Mouse (Mus musculus): ENCODE measurements around the gene Ptprn2.

Ptprn2 gene

DNA sequence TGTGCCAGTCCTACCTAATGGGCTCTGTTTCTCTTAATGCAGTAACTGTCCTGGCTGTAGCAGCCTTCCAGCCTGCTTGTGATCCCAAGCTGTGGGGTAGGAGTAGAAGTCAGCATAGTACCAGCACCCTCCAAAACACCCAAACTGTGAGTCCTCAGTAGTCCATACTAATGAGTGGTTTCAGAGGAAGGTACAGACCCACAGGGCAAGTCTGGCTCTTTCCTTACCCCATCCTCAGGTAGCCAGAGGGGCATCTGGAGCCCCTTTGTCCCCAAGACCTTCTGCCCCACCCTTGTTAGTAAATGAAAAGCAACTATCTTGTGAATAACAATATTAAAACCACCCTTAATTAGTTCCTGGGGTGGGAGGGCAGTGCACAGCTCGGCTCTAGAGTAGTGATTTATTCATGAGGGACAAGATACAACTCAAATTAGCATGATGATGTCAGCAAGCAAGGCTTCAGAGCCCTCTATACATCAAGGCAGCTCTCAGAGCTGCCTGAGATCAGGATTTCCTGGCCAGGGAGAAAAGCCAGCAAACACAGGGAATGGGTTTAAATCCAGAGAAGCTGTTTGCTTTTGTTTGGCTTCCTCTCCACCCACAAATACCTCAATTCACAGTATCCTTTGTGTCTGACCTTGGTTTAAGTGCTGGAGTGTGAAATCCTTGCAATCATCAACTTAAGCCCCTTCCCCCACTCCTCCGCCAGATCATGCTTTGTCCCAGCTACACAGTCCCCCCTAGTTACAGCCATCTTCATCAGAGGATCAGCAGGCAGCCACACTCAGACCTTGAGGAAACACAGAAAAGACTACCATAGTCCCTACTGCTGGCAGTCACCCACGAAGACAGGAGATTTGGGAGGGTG, 562.1 kb downstream of the Ptprn2 start:
- intact Hi-C loops (cut with DNase I) = no loop called here

DNA sequence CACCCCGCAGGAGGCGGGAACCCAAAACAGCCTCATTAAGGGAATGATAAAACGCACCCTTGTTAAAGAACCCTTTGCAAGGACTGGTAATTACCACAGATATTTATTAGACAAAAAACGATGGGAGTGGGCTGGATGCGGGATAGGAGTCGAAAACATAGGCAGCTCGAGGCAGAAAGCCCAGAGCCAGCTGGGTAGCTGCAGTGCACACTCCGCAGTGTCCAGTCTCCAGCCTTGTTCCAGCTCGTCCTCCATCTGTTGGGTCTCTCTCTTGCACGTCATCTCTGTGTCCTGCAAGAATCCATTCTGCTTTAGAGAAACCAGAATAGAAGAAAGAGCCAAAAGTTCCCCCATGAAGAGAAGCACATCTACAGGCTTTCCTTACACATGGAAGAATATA, 564.3 kb downstream of the Ptprn2 start:
- intact Hi-C loops (cut with DNase I) = no loop called here

DNA sequence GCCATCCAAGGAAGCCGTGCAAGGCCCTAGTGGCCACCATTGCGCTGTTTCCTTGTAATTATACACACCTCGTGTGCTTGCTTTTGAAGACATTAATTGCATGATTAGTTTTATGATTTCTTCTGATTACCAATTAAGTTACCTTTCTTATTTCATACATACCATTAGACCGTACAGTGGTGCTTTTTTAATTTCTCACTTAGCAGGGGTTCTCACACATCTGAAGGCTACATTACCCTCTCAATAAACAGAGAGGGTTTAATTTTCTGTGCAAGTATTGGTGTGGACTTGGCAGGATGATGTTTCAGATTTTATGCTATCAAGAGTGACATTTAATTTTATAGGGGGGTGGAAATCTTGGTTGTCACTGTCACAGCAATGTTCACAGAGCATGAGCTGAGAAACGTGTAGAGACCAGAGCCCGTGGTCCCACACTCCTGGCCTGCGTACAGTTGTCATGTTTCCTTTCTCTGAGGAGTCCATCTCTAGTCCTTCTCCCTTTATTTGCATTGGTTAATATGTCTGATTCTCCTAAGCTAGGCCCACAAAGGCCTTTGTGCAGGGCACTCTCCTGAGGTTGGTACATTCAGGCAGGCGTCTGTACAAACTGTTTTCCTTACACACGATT, 567.8 kb downstream of the Ptprn2 start:
- intact Hi-C loops (cut with DNase I) = no loop called here

DNA sequence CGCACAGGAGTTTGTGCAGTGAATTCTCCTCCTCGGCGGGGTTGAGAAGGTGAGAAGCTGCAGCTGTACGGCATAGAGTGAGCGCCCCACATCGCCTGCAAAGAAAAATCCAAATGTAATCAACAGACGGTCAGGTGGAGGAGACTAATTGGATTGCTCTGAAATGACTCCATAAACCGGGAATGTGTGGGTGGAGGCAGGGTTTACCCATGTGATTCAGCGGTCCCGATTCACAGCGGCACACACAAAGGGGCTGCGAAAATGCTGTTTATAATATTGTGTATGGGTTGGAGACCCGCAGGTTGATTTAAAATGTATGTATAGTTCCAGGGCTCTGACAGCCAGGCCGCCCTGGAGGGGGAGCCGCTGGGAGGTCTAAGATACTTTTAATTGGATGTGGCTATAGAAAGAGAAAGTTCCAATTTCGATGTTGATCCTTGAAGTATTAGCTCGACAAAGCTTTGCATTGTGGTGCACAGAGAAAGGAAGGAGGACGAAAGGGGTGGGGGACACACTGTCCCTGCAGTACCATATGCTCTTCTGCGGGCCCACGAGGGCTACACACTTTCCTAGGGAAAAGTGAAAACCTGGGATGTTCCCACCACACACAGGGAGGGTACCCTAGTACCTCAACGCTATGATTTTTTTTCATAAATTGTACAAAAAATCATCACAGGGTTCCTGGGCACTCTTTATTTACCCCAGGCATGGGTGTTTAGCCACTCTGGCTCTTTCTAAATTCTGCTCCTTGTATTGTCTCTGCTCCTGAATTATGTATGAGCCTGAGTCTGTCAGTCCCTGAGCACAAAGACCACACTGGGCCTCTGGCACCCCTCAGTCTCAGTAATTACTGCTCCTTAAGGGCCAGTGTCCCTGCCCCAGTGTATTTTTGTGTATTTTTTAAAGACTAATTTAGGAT, 568.6 kb downstream of the Ptprn2 start:
- intact Hi-C loops (cut with DNase I) = no loop called here

DNA sequence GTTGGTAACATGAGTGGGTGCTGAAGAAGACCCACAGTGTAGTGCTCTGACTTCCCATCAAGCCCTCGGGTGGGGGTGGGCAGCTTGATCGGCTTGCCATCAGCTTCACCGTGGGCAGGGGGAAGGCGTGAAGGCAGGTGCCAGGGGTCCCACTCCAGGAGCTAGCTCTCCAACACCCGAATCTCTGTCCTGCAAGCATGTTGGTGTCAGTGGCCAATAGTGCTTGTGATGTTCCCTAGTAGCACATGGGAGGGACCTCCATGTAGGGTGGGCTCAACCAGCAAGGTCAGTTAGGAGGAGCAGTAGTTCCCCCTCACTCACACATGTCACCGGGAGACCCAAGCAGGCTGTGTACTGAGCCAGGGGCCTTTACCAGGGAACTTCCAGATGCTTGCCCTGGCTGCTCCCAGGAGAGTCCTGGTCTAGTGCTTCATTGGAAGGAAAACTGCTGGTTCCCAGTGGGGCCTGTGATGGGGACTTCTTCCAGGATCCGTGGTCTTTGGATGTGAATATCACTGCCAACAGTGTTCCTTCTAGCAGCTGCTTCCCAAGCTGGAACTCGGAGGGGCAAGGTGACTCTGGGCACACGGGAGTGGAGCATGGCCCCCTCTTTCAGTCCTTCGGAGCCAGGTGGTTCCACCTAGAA, 569.5 kb downstream of the Ptprn2 start:
- intact Hi-C loops (cut with DNase I) = no loop called here

DNA sequence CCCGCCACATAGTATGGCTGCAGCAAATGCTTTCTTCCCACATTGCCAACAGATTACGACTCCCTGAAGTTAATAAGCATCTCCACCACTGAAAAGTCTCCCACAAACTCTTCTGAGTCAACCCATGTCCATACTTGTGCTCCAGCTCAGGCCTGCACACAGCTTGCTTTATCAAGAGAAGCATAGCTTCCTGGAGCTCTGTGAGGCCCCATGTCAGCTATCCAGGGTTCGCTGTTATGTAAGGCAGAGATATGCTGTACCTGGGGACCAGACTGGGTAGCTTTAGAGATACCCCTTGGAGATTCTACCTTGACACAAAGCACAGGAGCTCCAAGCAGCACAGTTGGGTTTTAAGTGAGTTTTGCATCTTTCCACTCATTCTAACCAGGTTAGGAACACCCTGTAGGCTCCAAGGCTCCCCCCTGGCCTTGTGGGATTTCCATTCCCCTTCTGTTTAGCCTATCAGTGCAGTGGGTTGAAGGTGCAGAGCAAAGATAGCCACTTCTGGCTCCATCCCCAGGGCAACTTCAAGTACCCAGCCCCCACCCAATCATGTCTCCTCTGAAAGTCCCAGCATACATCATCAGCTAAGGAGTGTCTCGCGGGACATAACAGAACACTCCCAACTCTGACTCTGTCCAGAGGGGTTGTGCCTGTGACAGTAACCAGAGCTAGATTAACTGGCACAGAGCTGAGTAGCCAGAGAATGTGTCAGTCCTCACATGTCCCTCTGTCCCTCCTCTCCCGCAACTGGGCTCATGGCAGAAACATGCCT, 572.9 kb downstream of the Ptprn2 start:
- intact Hi-C loops (cut with DNase I) = no loop called here

DNA sequence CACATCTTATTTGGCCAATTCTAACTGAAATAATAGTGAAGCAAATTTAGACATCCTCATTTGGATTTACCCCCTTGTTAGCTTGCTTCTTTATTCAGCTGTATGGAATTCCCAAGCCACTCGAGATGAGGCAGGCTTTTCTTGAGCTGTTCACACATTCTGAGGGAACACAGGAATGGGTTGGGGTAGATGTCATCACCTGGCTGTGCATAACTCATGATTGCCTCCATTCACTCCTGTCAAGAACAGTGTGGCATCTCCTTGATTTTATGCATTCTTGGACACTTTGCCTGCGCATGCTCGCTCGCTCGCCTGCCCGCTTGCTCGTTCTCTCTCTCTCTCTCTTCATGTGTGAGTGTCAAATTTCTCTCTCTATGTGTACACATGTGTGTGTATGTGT, 573.5 kb downstream of the Ptprn2 start:
- intact Hi-C loops (cut with DNase I) = no loop called here

DNA sequence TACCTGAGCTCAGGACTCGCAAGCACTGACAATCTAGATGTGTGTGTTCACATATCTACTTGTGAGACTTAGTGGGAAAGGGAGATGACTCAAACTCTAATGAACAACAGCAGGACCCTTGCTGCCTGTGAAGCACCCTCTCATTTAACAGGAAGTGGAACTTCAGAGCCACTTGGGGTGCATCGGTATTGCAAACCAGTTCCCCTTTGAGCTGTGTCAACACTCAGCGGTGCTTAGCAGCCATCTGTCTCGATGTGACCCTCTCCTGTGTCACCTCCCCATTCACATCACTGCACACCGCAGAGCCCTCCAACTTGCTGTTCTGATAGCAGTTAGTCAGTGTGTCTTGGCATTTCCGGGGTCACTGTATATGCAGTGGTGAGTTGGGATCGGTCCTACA, 592.1 kb downstream of the Ptprn2 start:
- intact Hi-C loops (cut with DNase I) = no loop called here

DNA sequence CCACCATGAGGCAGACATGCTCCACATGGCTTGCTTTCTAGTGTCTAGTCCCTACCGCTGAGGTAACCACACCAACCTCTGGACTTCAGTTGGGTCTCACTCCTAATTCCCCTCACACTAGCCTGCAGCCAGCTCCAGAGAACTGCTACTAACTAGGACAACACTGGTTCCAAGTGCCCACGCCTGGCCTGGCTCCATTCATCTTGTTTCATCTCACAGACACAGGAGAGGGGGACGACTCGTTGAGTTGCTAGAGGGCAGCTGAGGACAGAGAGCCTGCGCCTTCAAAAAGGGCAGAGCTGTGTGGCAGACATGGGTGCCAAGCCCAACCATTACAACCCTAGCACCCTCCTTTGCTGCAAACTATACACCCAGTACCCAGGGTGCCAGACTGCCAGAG, 593.4 kb downstream of the Ptprn2 start:
- intact Hi-C loops (cut with DNase I) = no loop called here

DNA sequence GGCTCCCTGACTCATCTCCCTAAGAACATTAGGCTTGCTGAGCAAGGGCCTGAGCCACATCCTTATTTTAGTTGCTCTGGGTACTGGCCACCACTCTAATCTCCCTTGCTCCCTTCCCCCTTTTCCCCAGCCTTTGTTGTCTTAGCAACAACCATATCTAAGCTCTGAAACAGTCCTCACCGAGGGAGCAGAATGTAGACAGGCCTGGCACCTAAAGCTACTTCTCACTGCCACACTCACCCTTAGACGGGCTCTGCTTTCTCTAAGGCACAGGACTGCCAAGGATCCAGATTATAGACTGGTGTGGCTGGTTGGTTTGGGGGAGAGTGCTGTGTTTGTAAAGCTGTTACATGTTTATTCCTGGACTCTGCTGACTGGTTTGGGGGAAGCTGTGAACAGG, 594.2 kb downstream of the Ptprn2 start:
- intact Hi-C loops (cut with DNase I) = no loop called here

DNA sequence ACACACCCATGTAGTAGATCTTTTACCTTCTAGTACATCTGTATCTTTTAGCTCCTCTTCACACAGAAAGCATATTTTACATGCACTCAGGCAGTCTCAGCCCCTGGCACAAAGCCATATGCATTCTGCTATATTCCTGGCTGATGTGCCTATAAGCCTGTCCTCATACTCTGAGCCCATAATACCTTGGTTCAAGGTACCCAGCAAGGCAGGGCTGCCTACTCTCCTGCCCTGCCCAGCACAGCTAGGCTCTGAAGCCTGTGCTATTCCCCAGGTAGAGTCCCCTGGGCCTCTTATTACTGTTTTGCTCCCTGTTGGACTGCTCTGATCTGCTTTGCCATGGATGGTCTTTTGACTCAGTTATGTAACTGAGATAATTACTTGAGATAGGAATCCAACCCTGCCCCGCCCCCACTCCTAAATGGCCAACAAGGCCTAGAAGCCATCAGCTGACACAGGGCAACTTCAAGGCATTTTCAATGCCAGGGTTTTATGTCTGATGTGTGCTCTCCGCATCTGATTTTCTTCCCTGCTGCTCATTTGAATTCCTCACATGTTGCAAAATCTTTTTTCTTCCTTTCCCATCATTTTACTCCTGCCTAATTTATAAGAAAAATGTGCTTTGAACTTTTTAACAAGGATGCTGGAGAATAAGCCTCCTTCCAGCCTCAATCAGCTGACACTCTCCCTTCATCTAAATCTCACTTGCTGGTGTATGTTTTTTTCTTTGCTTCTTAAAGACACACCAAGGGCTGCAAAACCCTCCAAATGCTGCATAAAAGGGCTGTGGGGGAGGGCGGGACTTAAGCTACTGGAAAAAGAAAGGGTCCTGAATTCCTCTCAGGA, 598.6 kb downstream of the Ptprn2 start:
- intact Hi-C loops (cut with DNase I) = no loop called here

DNA sequence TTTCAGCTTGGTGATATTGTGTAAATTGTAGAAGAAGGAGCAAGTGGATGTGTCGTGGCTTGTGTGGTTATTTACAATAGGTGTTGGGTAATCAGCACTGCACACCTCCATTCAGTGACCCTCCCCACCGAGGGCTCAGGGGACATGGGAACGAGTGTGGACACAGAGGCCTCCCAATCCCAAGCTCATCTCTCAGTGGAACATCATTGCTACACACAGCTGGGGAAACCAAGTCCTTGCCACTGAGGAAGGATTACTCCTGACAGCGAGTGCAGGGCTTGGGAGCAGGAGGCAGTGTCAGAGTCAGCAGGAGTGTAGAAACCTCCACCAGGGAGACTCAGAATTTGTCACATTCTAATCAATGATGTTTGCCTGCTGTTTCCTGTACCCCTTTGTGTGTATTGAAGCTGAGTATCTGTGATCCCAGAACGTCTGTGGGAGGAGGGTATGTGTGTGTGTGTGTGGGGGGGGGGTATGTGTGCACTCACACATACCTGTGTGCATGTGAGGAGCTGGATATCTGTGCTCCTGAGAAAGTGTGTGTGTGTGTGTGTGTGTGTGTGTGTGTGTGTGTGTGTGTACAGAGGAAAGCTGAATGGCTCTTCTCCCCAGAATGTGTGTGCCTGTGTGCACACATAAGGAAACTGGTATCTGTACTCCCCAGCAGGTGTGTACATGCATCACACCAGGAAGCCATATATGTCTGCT, 599.3 kb downstream of the Ptprn2 start:
- intact Hi-C loops (cut with DNase I) = no loop called here

DNA sequence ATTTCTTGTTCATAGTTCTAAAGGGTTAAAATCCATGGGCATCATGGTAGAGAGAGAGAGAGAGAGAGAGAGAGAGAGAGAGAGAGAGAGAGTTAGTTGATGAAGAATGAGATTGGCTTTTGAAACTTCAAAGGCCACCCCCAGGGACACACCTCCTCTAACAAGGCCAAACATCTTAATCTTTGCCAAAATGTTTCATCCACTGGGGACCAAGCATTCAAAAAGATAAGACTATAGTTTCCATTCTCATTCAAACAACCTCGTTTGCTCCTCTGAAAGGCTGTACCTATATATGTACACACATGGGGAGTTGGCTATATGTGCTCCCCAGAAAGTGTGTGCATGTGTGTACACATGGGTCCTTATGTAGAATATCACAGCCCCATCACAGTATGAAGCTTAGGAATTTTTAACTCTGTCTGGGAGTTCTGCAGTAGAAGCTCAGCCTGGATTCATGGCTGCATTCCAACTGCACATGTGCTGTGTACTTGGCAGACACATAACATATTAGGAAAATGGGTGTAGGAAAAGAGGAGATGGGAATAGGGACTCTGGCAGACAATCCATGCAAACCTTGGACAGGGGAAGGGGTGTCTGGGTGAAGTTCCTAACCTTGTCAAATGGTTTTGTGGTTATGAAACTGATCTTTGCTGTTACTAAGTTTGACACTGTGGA, 600.3 kb downstream of the Ptprn2 start:
- intact Hi-C loops (cut with DNase I) = no loop called here

DNA sequence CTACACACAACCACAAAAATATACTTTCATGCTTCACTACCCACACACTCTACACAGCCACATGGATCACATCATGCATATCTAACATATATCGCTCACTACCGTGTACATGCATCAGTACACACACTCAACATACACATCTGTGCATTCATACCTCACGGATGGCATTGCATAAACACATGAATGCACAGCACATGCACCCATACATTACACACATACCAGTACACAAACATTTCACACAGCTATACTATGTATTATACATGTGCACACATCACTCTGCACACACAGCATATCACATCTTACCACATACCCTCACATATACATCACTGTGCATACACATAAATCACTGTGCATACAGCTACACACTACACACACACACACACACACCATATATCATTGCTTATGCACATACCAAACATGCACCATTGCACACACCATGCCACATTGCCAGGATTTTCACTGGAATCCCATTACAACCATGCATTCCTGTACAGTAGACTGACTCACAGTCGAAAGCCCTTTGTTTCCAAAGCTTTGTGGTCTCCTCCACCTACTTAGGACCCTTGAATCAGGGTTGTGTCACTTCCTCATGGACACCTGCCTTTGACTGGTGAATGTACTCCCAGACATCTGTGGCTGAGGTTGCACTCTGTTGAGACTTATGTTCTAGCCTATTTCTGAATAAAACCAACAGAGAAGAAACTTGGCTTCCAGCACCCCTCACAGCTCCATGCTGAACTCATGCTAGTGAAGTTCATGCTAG, 607.0 kb downstream of the Ptprn2 start:
- intact Hi-C loops (cut with DNase I) = no loop called here

DNA sequence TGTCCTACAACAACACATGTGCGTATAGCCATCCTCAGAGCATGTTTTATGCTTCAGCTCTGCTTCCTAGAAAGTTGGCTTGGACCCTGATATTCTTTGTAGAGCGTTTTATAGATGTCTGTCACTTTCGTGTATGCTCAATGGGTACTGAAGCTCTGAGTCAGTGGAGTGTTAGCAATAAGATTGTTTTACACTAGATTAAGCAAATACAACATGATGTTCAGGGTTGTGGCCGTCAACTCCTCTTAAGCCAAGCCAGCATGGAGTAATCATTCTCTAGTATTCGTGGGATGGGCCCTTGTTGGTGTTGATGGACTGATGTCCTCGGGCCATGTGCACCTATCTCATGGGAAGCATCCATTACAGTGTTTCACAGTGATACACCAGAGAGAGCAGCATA, 610.4 kb downstream of the Ptprn2 start:
- intact Hi-C loops (cut with DNase I) = no loop called here

DNA sequence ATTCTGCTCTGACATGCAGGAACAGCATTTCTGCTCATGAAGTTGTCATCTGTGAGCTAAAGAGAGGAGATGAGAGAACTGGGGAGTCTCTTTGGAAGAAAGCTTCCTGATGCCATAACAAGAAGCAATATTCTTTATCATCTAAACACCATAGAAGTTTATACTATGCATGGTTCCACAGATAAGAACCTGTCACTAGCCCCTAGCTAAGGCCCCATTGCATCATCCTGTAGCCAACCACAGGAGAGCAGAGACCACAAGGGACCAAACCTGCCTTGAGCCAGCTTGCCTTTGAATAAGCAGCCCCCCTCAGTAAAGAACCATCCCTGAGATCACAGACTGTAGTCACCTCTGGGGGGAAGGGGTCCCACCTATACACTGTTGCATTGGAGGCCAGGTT, 612.8 kb downstream of the Ptprn2 start:
- intact Hi-C loops (cut with DNase I) = no loop called here

DNA sequence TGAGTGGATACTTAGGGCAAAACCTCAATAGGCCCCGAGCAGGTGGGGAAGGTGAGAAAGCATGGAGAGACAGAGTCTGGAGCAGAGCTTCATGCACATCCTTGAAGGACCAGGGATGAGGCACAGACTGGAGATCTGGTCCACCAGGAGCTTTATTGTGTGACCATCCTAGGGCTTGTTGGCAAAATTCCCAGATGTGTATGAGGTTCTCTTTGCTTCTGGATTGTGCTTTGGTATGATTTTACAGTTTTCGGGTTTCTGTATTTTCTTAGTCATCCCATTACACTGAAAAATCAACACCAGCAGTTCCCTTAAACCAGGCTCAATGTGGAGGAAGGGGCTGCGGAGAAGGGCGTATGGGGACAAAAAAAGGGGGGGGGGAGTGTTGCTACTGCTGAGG, 621.2 kb downstream of the Ptprn2 start:
- intact Hi-C loops (cut with DNase I) = no loop called here

DNA sequence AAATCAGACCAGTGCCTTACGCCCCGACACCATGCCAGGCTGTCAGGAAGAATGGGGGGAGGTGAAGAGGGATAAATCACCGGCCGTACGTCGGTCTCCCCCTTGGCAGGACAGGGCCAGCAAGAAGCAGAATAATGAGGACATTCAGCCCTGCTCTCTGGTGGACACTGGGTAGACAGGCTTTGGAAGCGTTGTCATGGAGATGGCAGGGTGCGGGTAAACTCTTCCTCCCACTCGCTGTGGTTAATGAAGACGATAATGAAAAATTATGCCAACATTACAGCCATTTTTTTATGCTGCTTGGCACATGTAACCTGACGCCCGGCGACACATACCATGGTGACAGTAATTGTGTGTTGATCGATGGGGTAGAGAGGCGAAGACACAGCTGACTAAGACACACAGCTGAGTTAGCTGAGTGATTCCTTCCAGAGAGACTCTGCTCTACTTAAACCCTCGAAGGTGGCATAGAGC, 621.7 kb downstream of the Ptprn2 start:
- intact Hi-C loops (cut with DNase I) = no loop called here
